Mouse (Mus musculus) embryonic facial prominence, embryonic 12.5 days (tissue): Measurements from ENCODE around the gene 9530003J23Rik. TPM values are rescaled to one million over a fixed set of nuclear protein-coding genes. Genes with fewer than 3 reads are reported as not detected.
"Not testable (repeated sequence)": the region's sequence is repeated elsewhere in the genome, so short reads cannot be mapped to it uniquely, and the experiment has no call there.

ENCODE experiments used
- ATAC-seq: fragments of 200-750 bp; cut with Nextera tagmentation; 2 replicates; pipeline ENCODE4 v1.8.0; 2017; ENCODE audit not compliant: insufficient number of reproducible peaks, insufficient read depth, low FRiP score, low TSS enrichment
- H3K27ac ChIP-seq: fragments of 300-500 bp; sonication (generic); 2 replicates; pipeline ENCODE4 v1.5.1; 2016; ENCODE audit warnings: mild to moderate bottlenecking
- H3K27me3 ChIP-seq: fragments of 300-500 bp; sonication (generic); 2 replicates; pipeline ENCODE4 v1.6.1; 2016; ENCODE audit warnings: mild to moderate bottlenecking, moderate library complexity
- H3K36me3 ChIP-seq: fragments of 300-500 bp; sonication (generic); 2 replicates; pipeline ENCODE4 v1.6.1; 2016; ENCODE audit warnings: mild to moderate bottlenecking
- H3K4me1 ChIP-seq: fragments of 300-500 bp; sonication (generic); 2 replicates; pipeline ENCODE4 v1.6.1; 2016
- H3K4me2 ChIP-seq: fragments of 300-500 bp; sonication (generic); replicated peaks from 2 replicates; pipeline ENCODE4 v1.6.1; 2016; ENCODE audit warnings: mild to moderate bottlenecking, moderate library complexity
- H3K4me3 ChIP-seq: fragments of 300-500 bp; sonication (generic); 2 replicates; pipeline ENCODE4 v1.5.1; 2016; ENCODE audit warnings: mild to moderate bottlenecking
- H3K9ac ChIP-seq: fragments of 300-500 bp; sonication (generic); 2 replicates; pipeline ENCODE4 v1.6.1; 2016; ENCODE audit warnings: mild to moderate bottlenecking, moderate library complexity
- H3K9me3 ChIP-seq: fragments of 300-500 bp; sonication (generic); 2 replicates; pipeline ENCODE4 v1.6.1; 2016; ENCODE audit warnings: mild to moderate bottlenecking, moderate library complexity
- WGBS: fragments of 180-500 bp; shearing (Covaris S2); methylation state at CpG from one replicate; pipeline ENCODE4 v1.1.7; 2016; 5-methylcytosine and 5-hydroxymethylcytosine counted together
- polyA plus RNA-seq: library from polyadenylated mRNA; unstranded; fragments of >200 nt; fragmentation: Nextera tagmentation; extraction: Ambion mirVana; gene quantifications from 2 replicates; pipeline ENCODE4 v1.2.1, GENCODE M21; 2016

Gene 9530003J23Rik
- polyA plus RNA-seq, 1 experiment from 2014 or later: not detected

- Histone ChIP-seq H3K4me3 (peak overlapping the region; percentile 72), H3K36me3 (peaks cover 37% of the 10 kb centered on the region), H3K9me3 (no peaks in the 10 kb centered on the region), H3K4me2 (peak overlapping the region; percentile 83), H3K4me1 (peaks cover 16% of the 10 kb centered on the region), H3K9ac (peak overlapping the region; percentile 88), H3K27me3 (no peaks in the 10 kb centered on the region), H3K27ac (peak overlapping the region; percentile 96; the same call in 1 of the 2 replicates)
- WGBS: 0% methylated on average over 9 of the region's 9 CpGs
- ATAC-seq: peak; percentile 10; the same call in 1 of the 2 replicates
Observed at GRCm38 (mm10) chr10:117223758-117224101, 14.8 kb downstream of the 9530003J23Rik start.

- peaks cover 46% of the 10 kb centered on the region for H3K36me3 ChIP-seq
- H3K4me3 ChIP-seq: 0 out of 2 replicates have a peak overlapping the region, but pooled peaks have one; percentile 72
- H3K4me2 ChIP-seq: peak overlapping the region; percentile 83
- 59% methylated on average over 3 of the region's 3 CpGs for WGBS
- H3K4me1 ChIP-seq: peaks cover 16% of the 10 kb centered on the region
- H3K27ac ChIP-seq: no peak overlapping the region
- H3K9ac ChIP-seq: no peak overlapping the region
- H3K9me3 ChIP-seq: no peaks in the 10 kb centered on the region
- no peaks in the 10 kb centered on the region for H3K27me3 ChIP-seq
- no peak for ATAC-seq
Observed at GRCm38 (mm10) chr10:117222821-117223220, 15.7 kb downstream of the 9530003J23Rik start.

- 92% methylated on average over 8 of the region's 8 CpGs for WGBS
- H3K36me3 ChIP-seq: peaks cover 79% of the 10 kb centered on the region
Observed at GRCm38 (mm10) chr10:117218351-117218750, 20.2 kb downstream of the 9530003J23Rik start.

GRCm38 (mm10) chr10:117217246-117217840 lies 21.2 kb downstream of the 9530003J23Rik start:
- Histone ChIP-seq H3K27me3 (no peaks in the 10 kb centered on the region), H3K36me3 (peaks cover 79% of the 10 kb centered on the region), H3K4me2 (no peak overlapping the region), H3K9me3 (no peaks in the 10 kb centered on the region), H3K27ac (no peak overlapping the region), H3K4me3 (no peak overlapping the region), H3K4me1 (no peaks in the 10 kb centered on the region), H3K9ac (no peak overlapping the region)
- no peak for ATAC-seq
- WGBS: 84% methylated on average over 20 of the region's 20 CpGs

More at GRCm38 (mm10) chr10:117218351-117218750, 20.2 kb downstream of the 9530003J23Rik start:
- Histone ChIP-seq H3K4me2 (no peak overlapping the region), H3K9ac (no peak overlapping the region), H3K4me1 (peaks cover 9% of the 10 kb centered on the region), H3K27me3 (no peaks in the 10 kb centered on the region), H3K9me3 (no peaks in the 10 kb centered on the region), H3K27ac (no peak overlapping the region), H3K4me3 (no peak overlapping the region)
- ATAC-seq: no peak

GRCm38 (mm10) chr10:117216793-117217192 lies 21.7 kb downstream of the 9530003J23Rik start:
- H3K4me3 ChIP-seq: no peak overlapping the region
- H3K4me1 ChIP-seq: no peaks in the 10 kb centered on the region
- WGBS: 70% methylated on average over 5 of the region's 5 CpGs
- H3K27me3 ChIP-seq: no peaks in the 10 kb centered on the region
- H3K9ac ChIP-seq: no peak overlapping the region
- H3K36me3 ChIP-seq: peaks cover 79% of the 10 kb centered on the region
- H3K27ac ChIP-seq: no peak overlapping the region
- no peak overlapping the region for H3K4me2 ChIP-seq
- H3K9me3 ChIP-seq: no peaks in the 10 kb centered on the region
- no peak for ATAC-seq

DNA sequence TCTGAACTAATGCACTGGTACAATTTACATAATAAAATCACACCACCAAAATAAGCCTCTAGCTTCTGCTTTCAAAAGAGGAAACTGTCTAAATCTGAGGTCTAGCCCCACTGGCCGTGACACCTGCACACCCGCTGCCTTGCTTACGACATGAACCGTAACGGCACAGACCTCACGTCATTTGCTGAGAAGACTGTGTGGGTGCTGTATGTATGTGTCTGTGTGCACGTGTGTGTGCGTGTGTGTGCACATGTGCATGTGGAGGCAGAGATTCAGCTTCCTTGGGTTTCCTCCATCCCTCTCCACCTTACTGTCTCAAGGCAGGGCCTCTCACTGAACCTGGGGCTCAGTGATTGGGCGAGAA lies 22.4 kb downstream of the 9530003J23Rik start:
- Histone ChIP-seq H3K27ac (no peak overlapping the region), H3K27me3 (no peaks in the 10 kb centered on the region), H3K36me3 (peaks cover 76% of the 10 kb centered on the region), H3K9ac (no peak overlapping the region), H3K4me3 (no peak overlapping the region), H3K4me2 (no peak overlapping the region), H3K4me1 (no peaks in the 10 kb centered on the region), H3K9me3 (no peaks in the 10 kb centered on the region)
- no peak for ATAC-seq
- WGBS: 96% methylated on average over 9 of the region's 9 CpGs

- Histone ChIP-seq H3K9me3 (no peaks in the 10 kb centered on the region), H3K9ac (no peak overlapping the region), H3K36me3 (peaks cover 71% of the 10 kb centered on the region), H3K4me3 (no peak overlapping the region), H3K27me3 (no peaks in the 10 kb centered on the region), H3K27ac (no peak overlapping the region), H3K4me1 (no peaks in the 10 kb centered on the region), H3K4me2 (no peak overlapping the region)
- 93% methylated on average over 25 of the region's 25 CpGs for WGBS
- ATAC-seq: no peak
Observed at GRCm38 (mm10) chr10:117215409-117216131, 22.9 kb downstream of the 9530003J23Rik start.

GRCm38 (mm10) chr10:117211023-117211422 lies 27.5 kb downstream of the 9530003J23Rik start:
- WGBS: 88% methylated on average over 6 of the region's 6 CpGs
- ATAC-seq: no peak

DNA sequence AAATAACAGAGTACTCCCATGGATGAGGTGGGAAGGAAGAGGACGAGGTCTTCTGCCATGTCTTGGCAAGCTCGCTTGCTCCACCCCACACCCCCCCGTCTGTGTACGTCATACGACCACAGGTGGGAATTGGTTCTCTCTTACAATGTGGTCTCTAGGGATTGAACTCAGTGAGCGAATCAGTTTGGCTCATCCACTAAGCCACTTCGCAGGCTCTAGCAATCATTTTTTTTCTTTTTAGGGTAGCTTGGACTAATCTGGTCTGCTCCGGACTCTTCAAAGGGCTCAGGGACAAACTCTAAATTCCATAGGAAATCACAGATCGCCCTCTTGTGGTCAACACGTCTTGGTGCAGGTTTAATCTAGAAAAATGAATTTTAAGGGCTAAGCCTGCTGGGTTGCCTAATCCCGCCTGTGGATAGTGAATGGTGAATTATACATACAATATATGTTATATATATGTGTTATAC lies 29.0 kb downstream of the 9530003J23Rik start:
- no peaks in the 10 kb centered on the region for H3K27me3 ChIP-seq
- peak overlapping the region; percentile 31 for H3K4me2 ChIP-seq
- WGBS: 10% methylated on average over 11 of the region's 11 CpGs
- no peak overlapping the region for H3K9ac ChIP-seq
- no peak overlapping the region for H3K27ac ChIP-seq
- no peaks in the 10 kb centered on the region for H3K9me3 ChIP-seq
- peaks cover 17% of the 10 kb centered on the region for H3K36me3 ChIP-seq
- no peak for ATAC-seq
- H3K4me1 ChIP-seq: no peaks in the 10 kb centered on the region
- peak overlapping the region; percentile 16 for H3K4me3 ChIP-seq

More at GRCm38 (mm10) chr10:117211023-117211422, 27.5 kb downstream of the 9530003J23Rik start:
- Histone ChIP-seq H3K4me1 (no peaks in the 10 kb centered on the region), H3K4me2 (no peak overlapping the region), H3K4me3 (no peak overlapping the region), H3K9me3 (no peaks in the 10 kb centered on the region), H3K36me3 (peaks cover 31% of the 10 kb centered on the region), H3K9ac (no peak overlapping the region), H3K27ac (no peak overlapping the region), H3K27me3 (no peaks in the 10 kb centered on the region)

GRCm38 (mm10) chr10:117208787-117209186 lies 29.7 kb downstream of the 9530003J23Rik start:
- not testable (repeated sequence) for ATAC-seq, H3K4me3 ChIP-seq, H3K27me3 ChIP-seq, H3K27ac ChIP-seq, H3K9me3 ChIP-seq, H3K4me2 ChIP-seq, H3K9ac ChIP-seq, H3K4me1 ChIP-seq
- peaks cover 15% of the 10 kb centered on the region for H3K36me3 ChIP-seq
- WGBS: 92% methylated on average over 6 of the region's 6 CpGs

DNA sequence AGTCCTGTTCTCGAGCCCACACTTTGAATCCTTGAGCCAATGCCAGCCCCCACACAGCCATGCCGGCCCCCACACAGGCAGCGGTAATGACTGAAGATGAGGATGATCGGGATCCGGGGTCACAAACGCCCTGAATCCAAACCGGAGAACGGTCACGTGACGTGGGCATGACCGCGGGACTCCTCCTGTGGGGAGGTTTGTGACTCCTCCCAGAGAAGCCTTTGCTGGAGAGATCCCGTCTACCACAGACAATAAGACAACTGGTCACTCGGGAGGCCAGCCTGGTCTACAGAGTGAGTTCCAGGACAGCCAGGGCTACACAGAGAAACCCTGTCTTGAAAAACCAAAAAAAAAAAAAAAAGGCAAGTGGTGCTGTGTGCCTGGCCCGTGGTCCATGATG lies 30.3 kb downstream of the 9530003J23Rik start:
- Histone ChIP-seq H3K9me3 (no peaks in the 10 kb centered on the region), H3K36me3 (peaks cover 13% of the 10 kb centered on the region), H3K9ac (no peak overlapping the region)

DNA sequence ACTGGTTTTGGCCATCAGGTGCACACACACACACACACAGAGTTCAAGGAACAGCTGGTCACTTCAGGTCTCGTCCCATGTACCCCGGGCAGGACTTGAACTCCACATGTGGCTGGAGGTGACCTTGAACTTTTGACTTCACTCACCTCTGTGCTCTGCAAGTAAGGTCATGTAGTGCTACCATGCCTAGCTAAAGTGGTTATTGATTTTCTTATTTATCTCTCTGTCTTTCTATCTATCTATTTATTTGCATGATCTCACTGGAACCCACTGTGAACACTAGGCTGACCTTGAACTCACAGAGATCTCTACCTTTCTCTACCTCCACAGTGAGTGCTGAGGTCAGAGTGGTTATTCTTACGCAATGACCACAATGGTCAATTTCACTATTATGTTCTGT lies 32.4 kb downstream of the 9530003J23Rik start:
- Histone ChIP-seq H3K9ac (no peak overlapping the region), H3K4me1 (peaks cover 9% of the 10 kb centered on the region; the same call in 1 of the 2 replicates), H3K27me3 (no peaks in the 10 kb centered on the region), H3K4me3 (no peak overlapping the region), H3K36me3 (no peaks in the 10 kb centered on the region), H3K27ac (no peak overlapping the region), H3K9me3 (no peaks in the 10 kb centered on the region), H3K4me2 (no peak overlapping the region)
- 87% methylated on average over 3 of the region's 3 CpGs for whole genome bisulfite sequencing
- ATAC-seq: no peak

More for the DNA sequence above, 30.3 kb downstream of the 9530003J23Rik start:
- no peak overlapping the region for H3K27ac ChIP-seq
- H3K4me3 ChIP-seq: no peak overlapping the region
- no peaks in the 10 kb centered on the region for H3K27me3 ChIP-seq
- peaks cover 9% of the 10 kb centered on the region; the same call in 1 of the 2 replicates for H3K4me1 ChIP-seq
- no peak for ATAC-seq
- WGBS: 85% methylated on average over 15 of the region's 15 CpGs
- no peak overlapping the region for H3K4me2 ChIP-seq
